Mouse (Mus musculus): ENCODE data around the gene Rbm20. TPM values are rescaled to one million over a fixed set of nuclear protein-coding genes. Genes with fewer than 3 reads are reported as not detected.
"Not testable (repeated sequence)": the region's sequence is repeated elsewhere in the genome, so short reads cannot be mapped to it uniquely, and the experiment has no call there.

Gene Rbm20
- polyA plus RNA-seq, 1 experiment from 2014 or later, result 0.51 TPM

DNA sequence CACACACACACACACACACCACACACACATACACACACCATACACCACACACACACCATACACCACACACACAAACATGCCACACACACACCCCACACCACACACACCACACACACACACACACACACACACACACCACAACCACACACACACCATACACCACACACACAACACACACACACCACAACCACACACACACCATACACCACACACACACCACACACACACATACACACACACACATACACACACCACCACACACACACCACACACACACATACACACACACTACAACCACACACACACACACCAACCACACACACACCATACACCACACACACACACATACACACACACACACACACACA is 229.6 kb downstream of the Rbm20 start:
- peaks cover 22% of the 10 kb centered on the region for H3K36me3 ChIP-seq
- H3K9ac ChIP-seq (replicated peaks); ATAC-seq (ENCODE audit: low FRiP score); H3K27ac ChIP-seq (replicated peaks); H3K9me3 ChIP-seq (replicated peaks); H3K27me3 ChIP-seq (replicated peaks); H3K4me2 ChIP-seq; H3K4me3 ChIP-seq (replicated peaks): not testable (repeated sequence)
- peaks cover 31% of the 10 kb centered on the region for H3K4me1 ChIP-seq

DNA sequence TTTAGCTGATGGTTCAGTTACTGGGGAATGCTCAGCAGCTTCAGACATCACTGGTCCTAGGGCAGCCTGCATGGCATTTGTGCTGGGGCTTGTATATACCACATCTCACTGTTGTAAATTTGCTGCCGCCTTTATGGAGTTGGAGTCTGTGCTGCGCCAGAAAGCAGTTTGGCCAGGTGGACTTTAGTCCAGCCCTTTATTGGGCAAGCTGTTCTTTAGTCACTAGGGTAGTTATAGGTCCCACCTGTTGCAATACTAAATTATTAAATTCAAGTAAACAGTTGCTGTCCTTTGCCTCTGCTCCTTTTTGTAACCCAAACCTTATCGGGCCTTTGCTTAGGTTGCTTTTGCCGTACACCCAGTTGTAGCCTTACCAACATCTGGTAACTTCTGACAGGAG is 237.8 kb downstream of the Rbm20 start:
- no peak for ATAC-seq (ENCODE audit: low FRiP score)
- Histone ChIP-seq H3K4me2 (no peak overlapping the region), H3K36me3 (peaks cover 75% of the 10 kb centered on the region), H3K9ac (replicated peaks) (no peak overlapping the region), H3K27me3 (replicated peaks) (no peaks in the 10 kb centered on the region), H3K4me1 (no peaks in the 10 kb centered on the region), H3K27ac (replicated peaks) (no peak overlapping the region), H3K9me3 (replicated peaks) (no peaks in the 10 kb centered on the region), H3K4me3 (replicated peaks) (no peak overlapping the region)
- 95% methylated on average over 4 of the region's 4 CpGs for WGBS

Other genes starting within 250 kb of the Rbm20 start
- gene Dusp5, start 148.2 kb upstream of the Rbm20 start, polyA plus RNA-seq (2015; fragmentation: Nextera tagmentation; extraction: Ambion mirVana), result 3.8 and 6.5 TPM in 2 replicates
- gene Nutf2-ps1, start 88.2 kb upstream of the Rbm20 start, polyA plus RNA-seq (2015; fragmentation: Nextera tagmentation; extraction: Ambion mirVana), result 220 and 221 TPM in 2 replicates
- 49.9 and 56.9 TPM in 2 replicates for gene Smc3, start 76.9 kb upstream of the Rbm20 start, polyA plus RNA-seq (2015; fragmentation: Nextera tagmentation; extraction: Ambion mirVana)
- gene Pdcd4, start 214.9 kb downstream of the Rbm20 start, polyA plus RNA-seq (2015; fragmentation: Nextera tagmentation; extraction: Ambion mirVana), result 60.3 and 69.1 TPM in 2 replicates

Data from neural tube, embryonic 15.5 days (tissue).